Mouse (Mus musculus) ES-E14 (cell line): ENCODE measurements around the gene Dclk1. TPM values are rescaled to one million over a fixed set of nuclear protein-coding genes. Genes with fewer than 3 reads are reported as not detected.
A peak's percentile ranks its signal among the peaks of the same experiment; 100 is the strongest.

ENCODE experiments used
- DNase-seq: peaks from one replicate; pipeline ENCODE4 v3.0.0-alpha.2; 2013; ENCODE audit warnings: low read depth, low spot score
- H3K27ac ChIP-seq: 2 replicates; pipeline ENCODE4 v1.5.1; 2012; ENCODE audit warnings: low read depth, mild to moderate bottlenecking, low read length, moderate library complexity, mixed read lengths; ENCODE audit not compliant: poor library complexity, insufficient read depth, severe bottlenecking
- H3K36me3 ChIP-seq: 2 replicates; pipeline ENCODE4 v1.6.1; 2012; ENCODE audit warnings: mild to moderate bottlenecking, low read length, moderate library complexity, mixed read lengths; ENCODE audit not compliant: control insufficient read depth, poor library complexity, insufficient read depth, severe bottlenecking
- H3K4me1 ChIP-seq, 2 experiments: fragments of 150-350 bp in 1 of 2; sonication (generic) in 1 of 2; 2 replicates each; pipeline ENCODE4 v1.6.1; 2012; ENCODE audit warnings: low read length in 2 of 2, mild to moderate bottlenecking in 1 of 2, mixed read lengths in 1 of 2; ENCODE audit not compliant: control insufficient read depth in 2 of 2, insufficient read depth in 2 of 2, poor library complexity in 1 of 2
- H3K4me3 ChIP-seq, 2 experiments: fragments of 150-350 bp in 1 of 2; sonication (generic) in 1 of 2; 2 replicates each; pipeline ENCODE4 v1.5.1; 2012; ENCODE audit warnings: low read length in 2 of 2, low read depth in 1 of 2, mild to moderate bottlenecking in 1 of 2, mixed read lengths in 1 of 2; ENCODE audit not compliant: insufficient read depth in 1 of 2, poor library complexity in 1 of 2, severe bottlenecking in 1 of 2
- H3K9ac ChIP-seq: 2 replicates; pipeline ENCODE4 v1.6.1; 2012; ENCODE audit warnings: low read depth, mild to moderate bottlenecking, low read length, mixed read lengths; ENCODE audit not compliant: poor library complexity, insufficient read depth, severe bottlenecking
- H3K9me3 ChIP-seq: fragments of 150-350 bp; sonication (generic); 2 replicates; pipeline ENCODE4 v1.6.1; 2012; ENCODE audit warnings: low read depth, mild to moderate bottlenecking, low read length; ENCODE audit not compliant: control insufficient read depth, insufficient read depth
- CHD2 ChIP-seq: IDR thresholded peaks from 2 replicates; pipeline ENCODE4 v1.6.1; 2014; ENCODE audit warnings: mild to moderate bottlenecking, low read depth, low read length, inconsistent platforms
- HCFC1 ChIP-seq: IDR thresholded peaks from 2 replicates; pipeline ENCODE4 v1.6.1; 2012; ENCODE audit warnings: low read length, inconsistent platforms, borderline replicate concordance; ENCODE audit not compliant: insufficient read depth
- MAFK ChIP-seq: IDR thresholded peaks from 2 replicates; pipeline ENCODE4 v1.6.1; 2014; ENCODE audit warnings: mild to moderate bottlenecking, low read depth, low read length, inconsistent platforms; ENCODE audit not compliant: insufficient read depth
- ZC3H11A ChIP-seq: IDR thresholded peaks from 2 replicates; pipeline ENCODE4 v1.6.1; 2012; ENCODE audit warnings: low read depth, mild to moderate bottlenecking, inconsistent platforms, low read length, borderline replicate concordance
- ZNF384 ChIP-seq: IDR thresholded peaks from 2 replicates; pipeline ENCODE4 v1.6.1; 2012; ENCODE audit warnings: low read depth, low read length, inconsistent platforms
- in situ Hi-C, 2 experiments: fragments of 600-800 bp; cut with MboI; formaldehyde crosslinking; loops; one replicate each; pipeline ENCODE4 v1.15.1; 2025; ENCODE audit warnings: low sequenced_read_pairs in 2 of 2, inconsistent platforms in 1 of 2; ENCODE audit not compliant: unreplicated experiment in 2 of 2
- total RNA-seq: library from RNA; depleted of rRNA; stranded (reverse); fragments of 300-350 nt; gene quantifications from 2 replicates; pipeline ENCODE4 v1.2.3, GENCODE M21; 2012

Dclk1 gene
- total RNA-seq, 1 experiment, result 1.7 TPM

DNA sequence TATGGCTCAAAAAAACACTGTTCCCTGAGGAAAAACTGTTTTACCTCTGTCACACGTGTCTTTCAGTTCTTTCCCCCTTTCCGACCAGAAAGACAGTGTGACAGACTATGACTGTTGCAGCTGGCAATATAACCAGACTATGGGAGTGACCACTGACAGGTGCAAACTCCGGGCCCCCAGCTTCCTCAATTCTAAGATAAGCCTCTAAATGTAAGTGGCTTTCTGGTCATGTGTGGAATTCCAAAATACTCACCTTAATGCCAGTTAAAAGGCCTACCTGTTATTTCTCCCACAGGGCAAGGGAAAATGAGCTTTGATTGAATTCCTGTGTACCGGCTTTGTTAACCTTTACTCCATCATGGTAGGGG is 15.0 kb upstream of the Dclk1 start:
- H3K4me1 ChIP-seq, result no peaks in the 10 kb centered on the region
- H3K4me3 ChIP-seq, result no peak overlapping the region
- TF ChIP-seq CHD2, result no peak
- no peak for TF ChIP-seq MAFK
- no peak for TF ChIP-seq ZNF384
- no peak for TF ChIP-seq HCFC1
- no peak for TF ChIP-seq ZC3H11A
- no peak overlapping the region for H3K27ac ChIP-seq
- H3K9ac ChIP-seq, result no peak overlapping the region
- in situ Hi-C loops, result no loop called here
- no peaks in the 10 kb centered on the region for H3K36me3 ChIP-seq
- no peaks in the 10 kb centered on the region for H3K9me3 ChIP-seq
- no peak for DNase-seq

DNA sequence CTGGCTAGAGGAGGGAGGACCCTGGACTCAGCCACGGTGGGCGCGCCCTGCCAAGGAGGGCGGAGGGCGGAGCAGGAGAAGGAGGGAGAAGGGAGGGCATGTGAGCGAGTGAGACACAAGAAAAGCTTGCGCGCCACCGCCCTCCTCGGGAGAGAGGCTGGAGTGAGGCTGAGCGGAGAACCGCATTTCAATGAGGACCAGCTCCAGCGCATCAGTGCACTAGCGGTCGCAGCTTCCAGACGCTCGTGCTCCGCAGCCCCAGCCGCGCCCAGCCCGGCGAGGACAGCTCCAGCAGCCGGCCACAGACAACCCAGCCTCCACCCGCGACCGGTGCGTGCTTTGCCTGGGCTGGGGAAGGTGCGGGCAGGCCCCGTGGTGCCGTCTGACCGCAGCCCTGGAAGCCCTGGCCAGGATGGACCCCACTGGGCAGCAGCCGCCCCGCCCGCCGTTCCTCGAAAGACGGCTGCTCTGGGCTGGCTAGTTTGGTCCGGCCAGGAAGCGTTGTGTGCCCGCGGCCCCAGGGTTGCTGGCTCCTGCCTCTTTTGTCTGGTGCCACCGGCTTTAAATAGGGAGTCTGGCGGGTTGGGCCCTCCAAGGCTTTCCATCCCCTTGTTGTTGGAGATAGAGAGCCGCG is 375 bp downstream of the Dclk1 start:
- no peak overlapping the region for H3K27ac ChIP-seq
- H3K4me1 ChIP-seq, result no peaks in the 10 kb centered on the region
- TF ChIP-seq MAFK, result no peak
- TF ChIP-seq ZNF384, result no peak
- TF ChIP-seq ZC3H11A, result no peak
- TF ChIP-seq HCFC1, result no peak
- TF ChIP-seq CHD2, result no peak
- peak overlapping the region; percentile 58 to 71 for H3K4me3 ChIP-seq
- H3K9me3 ChIP-seq, result no peaks in the 10 kb centered on the region
- in situ Hi-C loops, result no loop called here
- DNase-seq, result peak; percentile 45
- H3K36me3 ChIP-seq, result no peaks in the 10 kb centered on the region
- H3K9ac ChIP-seq, result peak overlapping the region; percentile 29; the same call in 1 of the 2 replicates

- in situ Hi-C loops, result no loop called here
- no peak overlapping the region for H3K9ac ChIP-seq
- no peak overlapping the region for H3K27ac ChIP-seq
- H3K4me1 ChIP-seq, result no peaks in the 10 kb centered on the region
- H3K9me3 ChIP-seq, result no peaks in the 10 kb centered on the region
- DNase-seq, result no peak
- no peaks in the 10 kb centered on the region for H3K36me3 ChIP-seq
- TF ChIP-seq CHD2 (no peak), ZNF384 (no peak), HCFC1 (no peak), MAFK (no peak), ZC3H11A (no peak)
- peak overlapping the region; percentile 58 to 71 for H3K4me3 ChIP-seq
Measured at GRCm38 (mm10) chr3:55243056-55243471, 900 bp downstream of the Dclk1 start.

- no peak for TF ChIP-seq HCFC1
- Histone ChIP-seq H3K4me3 (no peak overlapping the region), H3K27ac (no peak overlapping the region), H3K36me3 (no peaks in the 10 kb centered on the region), H3K9ac (no peak overlapping the region), H3K9me3 (no peaks in the 10 kb centered on the region), H3K4me1 (no peaks in the 10 kb centered on the region)
- DNase-seq, result no peak
- in situ Hi-C loops, result no loop called here
Measured at GRCm38 (mm10) chr3:55244087-55244486, 1.9 kb downstream of the Dclk1 start.

DNA sequence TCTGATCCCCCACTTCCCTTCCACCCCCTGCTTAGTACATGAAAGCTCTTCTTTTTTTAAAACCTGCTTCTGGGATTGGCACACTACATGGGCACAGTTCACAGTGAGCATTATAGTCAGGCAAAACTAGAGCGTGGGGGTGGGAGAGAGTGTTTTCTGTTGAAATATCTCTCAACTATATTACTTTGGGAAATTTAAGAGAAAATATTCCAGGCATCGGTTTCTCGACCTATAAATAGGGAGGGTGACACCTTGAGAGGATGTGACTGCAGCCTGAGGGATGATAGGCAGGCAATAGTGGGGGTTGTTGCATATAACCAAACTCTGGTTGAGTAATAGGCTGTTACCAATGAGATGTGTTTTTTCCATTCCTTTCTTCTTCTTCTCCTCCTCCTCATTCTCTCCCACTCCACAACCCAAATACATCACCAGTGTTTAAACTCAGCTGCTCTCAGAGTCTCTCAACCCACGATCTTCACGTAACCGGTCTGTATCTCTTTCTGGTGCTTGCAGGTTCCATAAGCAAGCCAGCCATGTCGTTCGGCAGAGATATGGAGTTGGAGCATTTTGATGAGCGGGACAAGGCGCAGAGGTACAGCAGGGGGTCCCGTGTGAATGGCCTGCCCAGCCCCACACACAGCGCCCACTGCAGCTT is 4.6 kb downstream of the Dclk1 start:
- Histone ChIP-seq H3K4me1 (no peaks in the 10 kb centered on the region), H3K4me3 (no peak overlapping the region), H3K9me3 (no peaks in the 10 kb centered on the region), H3K36me3 (no peaks in the 10 kb centered on the region), H3K9ac (no peak overlapping the region), H3K27ac (no peak overlapping the region)
- TF ChIP-seq MAFK (no peak), CHD2 (no peak), ZNF384 (no peak), HCFC1 (no peak), ZC3H11A (no peak)
- no peak for DNase-seq
- in situ Hi-C loops, result no loop called here
